Mouse (Mus musculus) erythroblast, embryonic 14.5 days (primary cell): ENCODE results near the gene Arhgdib. TPM values are rescaled to one million over a fixed set of nuclear protein-coding genes. Genes with fewer than 3 reads are reported as not detected.
"Not testable (repeated sequence)": the region's sequence is repeated elsewhere in the genome, so short reads cannot be mapped to it uniquely, and the experiment has no call there.

Source experiments
- H3K27me3 ChIP-seq: 2 replicates; pipeline ENCODE4 v1.6.1; 2012; ENCODE audit warnings: inconsistent platforms; ENCODE audit not compliant: control insufficient read depth
- H3K36me3 ChIP-seq: 2 replicates; pipeline ENCODE4 v1.6.1; 2012; ENCODE audit warnings: mild to moderate bottlenecking, inconsistent platforms; ENCODE audit not compliant: control insufficient read depth
- H3K4me1 ChIP-seq: 2 replicates; pipeline ENCODE4 v1.6.1; 2012; ENCODE audit warnings: inconsistent platforms; ENCODE audit not compliant: control insufficient read depth
- H3K4me3 ChIP-seq: replicated peaks from 2 replicates; pipeline ENCODE3; 2012; ENCODE audit warnings: moderate library complexity, mild to moderate bottlenecking, inconsistent platforms
- H3K9me3 ChIP-seq: 2 replicates; pipeline ENCODE4 v1.6.1; 2012; ENCODE audit warnings: low read length, inconsistent platforms, mixed read lengths; ENCODE audit not compliant: control insufficient read depth
- GATA1 ChIP-seq: IDR thresholded peaks from 2 replicates; pipeline ENCODE4 v1.6.1; 2012; ENCODE audit warnings: low read length, inconsistent platforms, mixed read lengths
- TAL1 ChIP-seq: IDR thresholded peaks from 3 replicates; pipeline ENCODE4 v1.6.1; 2012; ENCODE audit warnings: low read length, inconsistent platforms, mixed read lengths
- polyA plus RNA-seq: library from polyadenylated mRNA; stranded (reverse); fragments of >175 nt; gene quantifications from 2 replicates; pipeline ENCODE4 v1.2.3, GENCODE M21; 2012

Gene Arhgdib
- polyA plus RNA-seq, 1 experiment: 0.49 TPM

DNA sequence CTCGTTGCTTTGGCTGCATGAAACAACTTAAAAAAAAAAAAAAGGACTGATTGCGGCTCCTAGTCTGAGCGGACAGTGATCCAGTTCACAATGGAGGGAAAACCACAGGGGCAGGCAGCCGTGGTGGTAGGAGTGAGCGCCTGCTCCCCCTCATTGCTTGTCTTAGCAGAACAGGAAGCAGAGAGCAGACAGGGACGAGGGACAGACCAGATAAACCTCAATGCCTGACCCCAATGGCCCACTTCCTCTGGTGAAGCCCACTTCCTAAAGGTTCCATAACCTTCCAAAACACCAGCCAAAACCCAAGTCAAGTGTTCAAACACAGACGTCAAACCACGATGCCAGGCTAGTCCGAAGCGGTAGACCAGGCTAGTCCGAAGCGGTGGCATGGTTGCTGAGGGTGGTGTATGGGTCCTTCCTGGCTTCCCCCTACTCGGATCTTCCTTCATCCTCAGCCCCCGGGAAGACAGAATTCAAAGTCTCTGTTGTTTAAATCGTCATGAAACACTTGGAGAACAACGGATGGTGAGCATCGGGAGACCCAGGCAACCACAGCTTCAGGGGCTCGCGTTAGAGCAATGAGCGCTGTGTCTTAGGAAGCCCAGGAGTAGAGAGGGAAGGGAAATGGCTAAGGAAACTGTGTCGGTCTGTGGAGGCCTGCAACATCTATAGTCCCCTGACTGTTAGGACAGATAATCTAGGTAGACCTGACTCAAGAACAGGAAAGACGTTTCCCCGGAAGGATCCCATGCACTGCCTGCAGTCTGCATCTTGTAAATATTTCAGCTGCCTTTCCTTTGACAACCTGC lies 37.8 kb upstream of the Arhgdib start:
- no peaks in the 10 kb centered on the region for H3K36me3 ChIP-seq
- no peak for TF ChIP-seq TAL1
- no peak for TF ChIP-seq GATA1
- H3K4me1 ChIP-seq: peaks cover 6% of the 10 kb centered on the region
- no peak overlapping the region for H3K4me3 ChIP-seq
- no peaks in the 10 kb centered on the region for H3K9me3 ChIP-seq
- H3K27me3 ChIP-seq: peaks cover 11% of the 10 kb centered on the region

DNA sequence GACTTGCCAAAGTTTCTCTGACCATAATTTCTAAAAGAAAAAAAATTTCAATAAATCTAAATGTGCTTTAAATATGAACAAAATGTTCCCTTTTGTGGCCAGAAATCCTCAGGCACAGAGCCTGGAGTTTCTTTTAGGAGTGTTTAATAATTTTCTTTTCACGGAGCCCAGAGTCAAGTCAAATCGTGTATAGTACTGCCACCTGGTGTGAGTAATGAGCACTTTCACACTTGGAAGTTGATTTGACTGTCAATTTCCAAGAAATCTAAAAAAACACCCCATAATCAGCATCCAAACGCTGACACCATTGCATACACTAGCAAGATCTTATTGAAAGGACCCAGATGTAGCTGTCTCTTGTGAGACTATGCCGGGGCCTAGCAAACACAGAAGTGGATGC lies 27.2 kb upstream of the Arhgdib start:
- not testable (repeated sequence) for H3K4me3 ChIP-seq, H3K4me1 ChIP-seq, H3K27me3 ChIP-seq, H3K9me3 ChIP-seq, H3K36me3 ChIP-seq

DNA sequence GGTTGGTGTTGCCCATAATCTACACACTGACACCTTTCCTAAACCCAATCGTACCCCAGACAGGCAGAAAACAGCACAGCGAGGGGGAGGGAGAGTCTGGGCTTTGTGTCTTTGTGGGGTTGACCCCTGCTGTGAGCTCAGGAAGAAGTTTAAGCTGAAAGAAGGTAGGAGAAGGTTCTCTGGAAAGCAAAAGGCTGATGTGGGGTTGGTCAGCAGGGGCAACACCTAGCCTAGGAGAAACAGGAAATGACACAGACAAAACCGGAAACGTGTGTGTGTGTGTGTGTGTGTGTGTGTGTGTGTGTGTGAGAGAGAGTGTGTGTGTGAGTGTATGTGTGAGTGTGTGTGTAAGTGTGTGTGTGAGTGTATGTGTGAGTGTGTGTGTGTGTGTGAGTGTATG lies 25.8 kb upstream of the Arhgdib start:
- Histone ChIP-seq H3K9me3 (no peaks in the 10 kb centered on the region), H3K36me3 (no peaks in the 10 kb centered on the region), H3K4me3 (no peak overlapping the region), H3K27me3 (no peaks in the 10 kb centered on the region), H3K4me1 (no peaks in the 10 kb centered on the region)
- TF ChIP-seq GATA1: no peak
- TF ChIP-seq TAL1: no peak

DNA sequence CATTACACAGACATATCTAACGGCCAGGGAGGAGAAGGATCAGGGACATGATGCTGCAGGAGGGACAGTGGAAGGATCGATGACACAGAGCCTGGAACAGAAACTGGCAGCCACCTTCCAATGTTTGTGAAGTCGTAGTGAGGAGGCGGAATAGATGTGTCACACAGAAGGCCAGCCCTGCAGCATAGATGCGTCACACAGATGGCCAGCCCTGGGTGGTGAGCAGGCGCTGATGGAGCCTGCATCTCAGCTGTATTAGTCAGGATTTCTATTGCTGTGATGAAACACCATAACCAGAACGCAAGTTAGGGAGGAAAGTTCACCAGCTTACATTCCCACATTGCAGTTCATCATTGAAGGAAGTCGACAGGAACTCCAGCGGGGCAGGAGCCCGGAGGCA lies 24.2 kb upstream of the Arhgdib start:
- H3K9me3 ChIP-seq: no peaks in the 10 kb centered on the region
- H3K4me1 ChIP-seq: no peaks in the 10 kb centered on the region
- no peaks in the 10 kb centered on the region for H3K27me3 ChIP-seq
- TF ChIP-seq GATA1 (no peak), TAL1 (no peak)
- no peak overlapping the region for H3K4me3 ChIP-seq
- H3K36me3 ChIP-seq: no peaks in the 10 kb centered on the region

DNA sequence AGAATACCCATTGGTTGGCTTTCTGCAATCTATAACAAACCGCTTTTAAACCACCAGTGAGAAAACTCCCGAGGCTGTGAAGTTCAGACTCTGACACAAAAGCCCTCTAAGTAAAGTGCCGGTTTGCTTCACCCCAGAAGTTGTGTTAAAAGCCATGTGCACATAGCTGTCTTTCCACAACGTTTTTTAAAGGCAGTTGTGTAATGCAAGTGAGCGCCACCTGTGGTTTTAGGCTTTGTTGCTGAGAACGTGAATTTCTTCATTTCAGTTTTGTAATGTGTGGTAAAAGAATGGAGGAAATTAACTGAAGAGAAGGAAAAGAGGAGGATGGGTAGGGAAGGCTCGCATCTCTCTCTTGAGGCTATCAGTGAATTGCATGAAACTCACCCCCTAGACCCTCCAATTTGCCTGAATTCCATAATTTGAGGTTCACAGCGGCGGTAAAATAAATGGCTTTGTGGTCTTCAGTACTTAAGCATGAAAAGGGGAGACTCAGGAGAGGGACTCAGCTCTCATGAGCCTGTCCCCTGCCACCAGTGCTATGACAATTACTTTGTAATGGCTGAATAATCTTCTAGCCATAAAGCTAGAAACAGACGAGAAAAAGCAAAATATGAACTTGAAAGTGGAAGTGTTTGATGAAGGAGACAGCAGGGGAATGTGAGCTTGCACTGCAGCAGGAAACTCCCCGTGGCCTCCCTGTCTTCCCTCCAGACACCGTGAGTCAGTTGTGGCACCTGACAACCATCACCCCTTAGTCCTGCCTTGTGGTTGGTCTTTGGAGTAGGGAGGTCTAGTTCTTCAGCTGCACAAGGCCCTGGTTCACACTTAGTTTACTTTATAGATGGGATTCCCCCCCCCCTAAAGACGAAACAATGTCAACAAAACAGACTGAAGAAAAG lies 23.2 kb upstream of the Arhgdib start:
- Histone ChIP-seq H3K36me3 (no peaks in the 10 kb centered on the region), H3K27me3 (no peaks in the 10 kb centered on the region), H3K9me3 (no peaks in the 10 kb centered on the region), H3K4me1 (no peaks in the 10 kb centered on the region), H3K4me3 (no peak overlapping the region)
- TF ChIP-seq GATA1 (no peak), TAL1 (no peak)

DNA sequence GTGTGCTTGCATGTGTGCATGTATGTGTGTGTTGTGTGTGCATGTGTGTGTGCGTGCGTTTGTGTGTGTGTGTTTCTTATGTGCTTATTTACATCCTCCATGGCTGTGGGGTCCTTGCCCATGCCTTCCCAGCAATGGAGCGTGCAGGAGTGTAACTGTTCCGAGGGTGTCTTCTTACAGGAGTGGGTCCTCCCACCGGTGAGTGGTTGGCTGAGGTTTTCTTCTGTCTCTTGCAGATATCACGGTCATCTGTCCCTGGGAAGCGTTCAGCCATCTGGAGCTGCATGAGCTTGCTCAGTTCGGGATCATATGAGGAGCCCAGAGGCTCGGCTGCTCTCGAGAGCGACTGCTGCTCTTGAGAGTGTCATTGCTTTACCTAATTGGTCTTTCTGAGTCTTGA lies 21.3 kb upstream of the Arhgdib start:
- Histone ChIP-seq H3K36me3 (no peaks in the 10 kb centered on the region), H3K4me1 (peaks cover 2% of the 10 kb centered on the region; the same call in 1 of the 2 replicates), H3K27me3 (no peaks in the 10 kb centered on the region), H3K4me3 (no peak overlapping the region), H3K9me3 (no peaks in the 10 kb centered on the region)
- no peak for TF ChIP-seq TAL1
- TF ChIP-seq GATA1: no peak

DNA sequence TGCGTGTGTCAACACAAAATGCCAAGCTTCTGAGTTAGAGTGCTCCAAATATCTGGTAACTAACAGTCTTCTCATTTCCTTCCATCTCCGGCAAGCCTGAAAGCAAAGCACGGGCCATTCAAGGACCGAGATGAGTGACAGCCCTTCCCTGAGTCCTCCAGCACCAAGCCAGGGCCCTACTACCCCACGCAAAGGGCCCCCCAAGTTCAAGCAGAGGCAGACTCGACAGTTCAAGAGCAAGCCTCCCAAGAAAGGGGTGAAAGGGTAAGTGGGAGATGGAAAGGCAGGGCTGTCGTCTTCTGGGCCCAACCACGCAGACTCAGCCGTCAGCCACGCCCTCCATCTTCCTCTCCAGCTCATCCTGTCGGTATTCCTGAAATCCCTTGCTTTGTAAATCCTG lies 17.4 kb upstream of the Arhgdib start:
- H3K9me3 ChIP-seq: no peaks in the 10 kb centered on the region
- H3K4me1 ChIP-seq: peaks cover 2% of the 10 kb centered on the region; the same call in 1 of the 2 replicates
- H3K36me3 ChIP-seq: no peaks in the 10 kb centered on the region
- no peaks in the 10 kb centered on the region for H3K27me3 ChIP-seq
- TF ChIP-seq GATA1 (no peak), TAL1 (no peak)
- H3K4me3 ChIP-seq: no peak overlapping the region

DNA sequence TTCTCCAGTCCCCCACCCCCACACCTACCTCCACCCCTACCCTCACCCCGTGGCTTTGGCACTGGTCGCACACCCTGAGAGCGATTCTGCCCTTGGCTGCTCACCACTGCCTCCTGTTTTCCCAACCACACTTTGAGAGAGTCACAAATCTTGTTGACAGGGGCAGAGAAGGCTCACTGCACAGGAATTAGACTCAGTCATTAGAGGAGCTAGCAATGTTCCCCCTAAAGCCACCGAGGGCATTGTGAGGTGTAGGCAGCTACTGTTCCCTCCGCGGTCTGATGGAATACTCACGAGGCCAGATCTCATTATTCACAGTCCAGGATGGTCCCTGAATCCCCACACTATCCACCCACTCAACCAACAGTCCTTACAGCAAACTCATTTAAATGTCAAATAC lies 15.4 kb upstream of the Arhgdib start:
- TF ChIP-seq TAL1: no peak
- TF ChIP-seq GATA1: no peak
- Histone ChIP-seq H3K4me1 (peaks cover 2% of the 10 kb centered on the region; the same call in 1 of the 2 replicates), H3K9me3 (no peaks in the 10 kb centered on the region), H3K36me3 (no peaks in the 10 kb centered on the region), H3K4me3 (no peak overlapping the region), H3K27me3 (no peaks in the 10 kb centered on the region)

DNA sequence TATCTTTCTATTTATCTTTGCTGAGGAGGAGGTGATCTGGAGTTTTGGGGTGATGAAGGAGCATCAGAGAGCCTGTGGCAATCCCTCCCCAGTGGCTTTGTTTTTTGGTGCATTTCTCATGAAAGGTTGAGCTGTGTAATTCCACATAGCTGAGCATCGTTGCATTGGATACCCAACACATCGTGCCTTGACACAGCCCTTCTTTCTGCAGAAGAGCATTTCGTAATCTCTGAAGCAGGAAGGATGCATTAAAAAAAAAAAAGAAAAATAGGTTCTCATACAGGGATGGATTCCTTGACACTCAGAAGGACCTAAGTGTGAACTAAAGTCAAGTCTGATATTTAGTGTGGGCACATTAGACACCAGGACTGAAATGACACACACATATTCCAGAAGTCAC lies 13.5 kb upstream of the Arhgdib start:
- no peak overlapping the region for H3K4me3 ChIP-seq
- no peaks in the 10 kb centered on the region for H3K27me3 ChIP-seq
- TF ChIP-seq TAL1: no peak
- TF ChIP-seq GATA1: no peak
- H3K9me3 ChIP-seq: no peaks in the 10 kb centered on the region
- H3K4me1 ChIP-seq: peaks cover 2% of the 10 kb centered on the region; the same call in 1 of the 2 replicates
- no peaks in the 10 kb centered on the region for H3K36me3 ChIP-seq

DNA sequence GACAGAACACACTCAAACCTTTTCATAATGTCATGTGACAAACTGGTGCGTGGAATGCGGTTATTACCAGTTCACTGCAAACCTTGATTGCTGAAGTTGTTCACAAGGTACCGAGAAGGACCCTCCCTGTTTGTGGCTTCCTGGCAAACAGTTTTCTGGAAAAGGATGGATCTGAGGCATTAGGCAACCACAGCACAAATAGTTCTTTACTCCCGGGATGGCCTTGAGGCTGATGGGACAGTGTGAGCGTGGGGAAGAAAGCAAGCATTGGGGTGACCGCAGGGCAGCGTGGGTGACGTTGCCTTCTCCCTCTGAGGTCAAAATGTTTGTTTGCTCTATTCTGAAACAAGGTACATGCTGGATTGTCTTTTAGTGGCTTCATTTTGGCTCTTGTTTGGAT lies 13.0 kb upstream of the Arhgdib start:
- no peak overlapping the region for H3K4me3 ChIP-seq
- H3K9me3 ChIP-seq: no peaks in the 10 kb centered on the region
- peaks cover 2% of the 10 kb centered on the region; the same call in 1 of the 2 replicates for H3K4me1 ChIP-seq
- no peaks in the 10 kb centered on the region for H3K27me3 ChIP-seq
- TF ChIP-seq TAL1 (no peak), GATA1 (no peak)
- H3K36me3 ChIP-seq: no peaks in the 10 kb centered on the region
